Mouse (Mus musculus) lung, embryonic 15.5 days (tissue): ENCODE measurements around the gene Tjap1. TPM values are rescaled to one million over a fixed set of nuclear protein-coding genes. Genes with fewer than 3 reads are reported as not detected.

Experiments
- ATAC-seq: fragments of 200-750 bp; cut with Nextera tagmentation; 2 replicates; pipeline ENCODE4 v1.8.0; 2017; ENCODE audit warnings: moderate number of reproducible peaks, borderline replicate concordance; ENCODE audit not compliant: low FRiP score, low TSS enrichment; ENCODE audit errors: extremely low read depth
- H3K27ac ChIP-seq: fragments of 300-500 bp; sonication (generic); 2 replicates; pipeline ENCODE4 v1.5.1; 2015; ENCODE audit warnings: moderate library complexity, mild to moderate bottlenecking, inconsistent platforms
- H3K27me3 ChIP-seq: fragments of 300-500 bp; sonication (generic); 2 replicates; pipeline ENCODE4 v1.6.1; 2015; ENCODE audit warnings: inconsistent platforms
- H3K36me3 ChIP-seq: fragments of 300-500 bp; sonication (generic); 2 replicates; pipeline ENCODE4 v1.6.1; 2015; ENCODE audit warnings: inconsistent platforms
- H3K4me1 ChIP-seq: fragments of 300-500 bp; sonication (generic); 2 replicates; pipeline ENCODE4 v1.6.1; 2015; ENCODE audit warnings: inconsistent platforms
- H3K4me2 ChIP-seq: fragments of 300-500 bp; sonication (generic); 2 replicates; pipeline ENCODE4 v1.6.1; 2015; ENCODE audit warnings: inconsistent platforms, mild to moderate bottlenecking, moderate library complexity
- H3K4me3 ChIP-seq: fragments of 300-500 bp; sonication (generic); 2 replicates; pipeline ENCODE4 v1.5.1; 2015; ENCODE audit warnings: mild to moderate bottlenecking, inconsistent platforms
- H3K9ac ChIP-seq: fragments of 300-500 bp; sonication (generic); 2 replicates; pipeline ENCODE4 v1.6.1; 2015; ENCODE audit warnings: inconsistent platforms
- H3K9me3 ChIP-seq: fragments of 300-500 bp; sonication (generic); 2 replicates; pipeline ENCODE4 v1.6.1; 2016; ENCODE audit warnings: inconsistent platforms
- WGBS: fragments of 180-500 bp; shearing (Covaris S2); methylation state at CpG from one replicate; pipeline ENCODE4 v1.1.7; 2015; 5-methylcytosine and 5-hydroxymethylcytosine counted together
- polyA plus RNA-seq: library from polyadenylated mRNA; unstranded; fragments of >200 nt; fragmentation: Nextera tagmentation; extraction: Ambion mirVana; gene quantifications from 2 replicates; pipeline ENCODE4 v1.2.1, GENCODE M21; 2015

The Tjap1 gene
- 36.2 and 37.5 TPM in 2 replicates for polyA plus RNA-seq

DNA sequence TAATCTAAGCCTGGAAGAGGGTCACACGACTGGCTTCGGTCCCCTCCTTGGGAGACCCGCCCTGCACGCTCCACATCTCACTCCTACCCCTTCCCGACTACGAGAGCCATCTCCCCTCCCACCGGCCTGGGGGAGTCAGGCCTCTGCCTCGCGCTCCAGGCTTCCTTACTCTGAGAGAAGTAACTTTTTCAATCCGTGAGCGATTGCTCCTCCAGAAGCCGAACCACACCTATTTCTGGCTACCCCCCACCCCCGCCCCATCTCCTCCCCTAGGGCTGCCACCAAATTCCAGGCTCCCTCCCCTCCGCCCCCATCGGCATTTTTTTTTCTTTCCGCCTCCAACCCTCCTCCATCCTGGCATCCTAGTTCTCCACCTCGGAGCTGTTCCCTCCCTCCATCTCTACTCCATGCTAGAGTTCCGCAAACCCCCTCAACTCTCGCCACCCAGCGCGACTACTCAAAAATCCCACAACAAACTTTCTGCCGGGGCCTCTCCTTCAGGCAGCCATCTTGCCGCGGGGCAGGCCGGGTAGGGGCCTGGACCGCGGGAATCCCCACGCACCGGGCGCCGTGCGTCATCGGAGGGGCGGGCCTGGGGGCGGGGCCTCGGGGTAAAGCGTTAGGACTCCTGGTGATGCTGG, at the start of gene Tjap1:
Tjap1 (minus strand) TSS at position 544 of the 641 bp plus-strand sequence.
- Histone ChIP-seq H3K9ac (peak within 1 kb of the TSS; percentile 87), H3K4me2 (peak within 1 kb of the TSS; percentile 90), H3K4me1 (peaks cover 29% of the 10 kb centered on the region), H3K27me3 (no peaks in the 10 kb centered on the region), H3K27ac (peak within 1 kb of the TSS; percentile 95), H3K4me3 (peak within 1 kb of the TSS; percentile 82), H3K9me3 (no peaks in the 10 kb centered on the region), H3K36me3 (peaks cover 25% of the 10 kb centered on the region; the same call in 1 of the 2 replicates)
- 1% methylated on average over 37 of the region's 37 CpGs for WGBS
- peak; percentile 98 for ATAC-seq

DNA sequence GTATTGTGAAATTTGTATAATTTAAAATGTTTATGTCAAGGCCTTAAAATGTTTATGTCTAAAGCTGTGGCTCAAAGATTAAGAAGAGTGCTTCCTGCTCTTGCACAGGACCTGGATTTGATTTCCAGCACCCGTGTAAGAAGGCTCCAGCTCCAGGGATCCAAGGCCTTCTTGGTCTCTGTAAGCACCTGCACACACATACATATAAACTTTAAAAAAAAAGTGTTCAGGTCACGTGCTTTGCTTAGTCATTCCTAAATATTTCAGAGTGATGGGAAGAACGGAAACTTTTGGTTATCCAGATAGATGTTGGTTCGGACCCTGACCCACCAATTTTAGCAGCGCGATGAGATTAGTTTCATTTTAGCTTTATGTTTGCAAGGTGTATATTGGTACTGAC, 45.9 kb upstream of the Tjap1 start:
- Histone ChIP-seq H3K27me3 (no peaks in the 10 kb centered on the region), H3K4me1 (peaks cover 8% of the 10 kb centered on the region; the same call in 1 of the 2 replicates), H3K9ac (no peak overlapping the region), H3K27ac (peak overlapping the region; percentile 95), H3K4me3 (peak overlapping the region; percentile 86; the same call in 1 of the 2 replicates), H3K4me2 (peak overlapping the region; percentile 88), H3K36me3 (no peaks in the 10 kb centered on the region), H3K9me3 (no peaks in the 10 kb centered on the region)
- ATAC-seq = no peak
- 60% methylated on average over 6 of the region's 6 CpGs for WGBS

DNA sequence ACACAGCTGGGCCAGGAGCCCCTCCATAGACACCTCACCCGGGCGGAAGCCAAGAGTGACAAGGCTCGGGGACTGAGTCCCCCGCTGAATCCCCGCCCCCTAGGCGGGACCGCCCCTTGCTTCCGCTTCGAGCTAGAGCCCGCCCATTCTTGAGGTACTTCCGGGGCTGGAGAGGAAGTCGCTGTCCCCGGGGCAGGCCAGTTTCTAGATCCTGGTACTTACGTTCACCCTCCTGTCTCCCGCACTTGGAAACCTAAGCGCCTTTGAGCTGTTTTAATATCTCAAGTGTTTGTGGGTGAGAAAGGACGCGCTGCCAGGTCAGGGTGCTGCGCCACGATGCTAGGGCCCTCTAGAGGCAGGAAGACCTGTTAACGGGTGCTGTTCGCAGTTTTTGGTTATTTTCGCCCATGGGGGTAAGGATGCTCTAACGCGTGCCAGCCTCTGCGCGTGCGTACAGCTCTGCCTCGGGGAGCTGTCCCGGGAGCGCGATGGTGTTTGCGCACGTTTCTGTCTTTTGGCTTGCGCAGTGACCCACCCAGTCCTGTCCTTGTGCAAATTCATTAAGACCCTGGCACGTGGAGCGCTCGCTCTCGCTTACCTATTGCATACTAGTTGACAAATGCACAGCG, 45.2 kb upstream of the Tjap1 start, which contains the start of gene Abcc10:
Abcc10 (minus strand) TSS at position 447 of the 629 bp plus-strand sequence.
- peak; percentile 99 for ATAC-seq
- under 1% methylated on average over 40 of the region's 40 CpGs for WGBS
- H3K4me2 ChIP-seq = peak within 1 kb of the TSS; percentile 88
- H3K9me3 ChIP-seq = no peaks in the 10 kb centered on the region
- no peaks in the 10 kb centered on the region for H3K27me3 ChIP-seq
- H3K27ac ChIP-seq = peak within 1 kb of the TSS; percentile 95
- H3K9ac ChIP-seq = peak within 1 kb of the TSS; percentile 91
- peaks cover 8% of the 10 kb centered on the region; the same call in 1 of the 2 replicates for H3K4me1 ChIP-seq
- H3K4me3 ChIP-seq = peak within 1 kb of the TSS; percentile 86
- 0 out of 2 replicates have a peak, but pooled peaks cover 6% of the 10 kb centered on the region for H3K36me3 ChIP-seq

DNA sequence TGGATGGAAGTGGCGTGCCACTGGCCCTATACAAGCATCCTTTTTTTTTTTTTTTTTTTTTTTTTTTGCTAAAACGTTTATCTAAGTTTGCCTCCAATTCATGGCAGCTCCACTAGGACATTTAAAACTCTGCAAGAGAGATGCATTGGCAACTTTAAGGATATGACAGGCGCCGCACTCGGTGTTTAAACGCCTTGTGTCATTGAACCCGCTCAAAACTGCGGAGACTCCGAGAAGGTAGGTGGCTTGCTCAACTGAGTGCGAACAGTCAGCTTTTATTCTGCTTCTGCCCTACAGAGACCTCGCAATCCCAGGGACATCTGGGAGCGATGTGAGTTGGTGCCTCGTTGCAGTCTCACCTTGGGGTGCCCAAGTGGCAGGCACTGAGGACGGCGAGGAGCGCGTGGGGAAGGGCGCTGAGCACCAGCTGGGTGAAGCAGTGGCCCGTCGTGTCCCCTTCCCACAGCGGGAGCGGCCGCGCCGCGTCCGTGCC, 44.6 kb upstream of the Tjap1 start:
- no peak for ATAC-seq
- WGBS = 2% methylated on average over 27 of the region's 27 CpGs
- peak overlapping the region; percentile 91 for H3K9ac ChIP-seq

DNA sequence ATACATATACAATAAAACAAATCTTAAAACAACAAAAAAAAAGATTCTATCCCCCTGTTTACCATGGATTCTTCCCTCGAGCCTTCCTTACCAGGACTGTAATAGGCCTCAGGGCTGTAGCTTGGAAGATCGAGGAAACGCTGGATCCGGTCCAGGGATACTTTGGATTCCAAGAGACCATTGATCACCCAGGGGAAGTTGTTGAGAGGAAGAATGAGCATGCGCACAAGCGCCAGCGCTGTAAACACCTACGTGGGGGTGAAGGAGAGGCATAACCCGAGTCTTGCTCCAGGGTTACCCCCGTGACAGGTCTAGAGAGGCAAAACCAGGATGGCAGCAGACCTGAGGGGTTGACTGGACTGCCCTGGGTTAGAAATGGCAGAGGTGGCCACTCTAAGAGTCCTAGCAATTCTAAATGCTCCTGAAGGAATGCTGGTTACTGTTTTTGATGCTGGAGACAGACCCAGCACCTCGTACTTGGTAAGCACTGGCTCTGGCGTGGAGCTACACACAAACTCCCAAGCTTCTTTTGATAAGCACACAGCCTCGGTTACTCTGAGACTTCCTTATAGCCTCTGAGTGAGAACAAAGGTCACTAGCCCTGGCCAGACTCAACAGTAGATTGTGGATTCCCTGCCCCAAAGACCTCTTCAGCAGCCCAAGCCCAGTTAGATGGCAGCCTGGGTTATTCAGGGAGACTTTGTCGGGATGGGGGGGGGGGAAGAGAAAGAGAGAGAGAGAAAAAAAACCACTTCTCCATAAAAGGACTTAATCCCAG, 39.4 kb upstream of the Tjap1 start:
- peaks cover 4% of the 10 kb centered on the region; the same call in 1 of the 2 replicates for H3K4me1 ChIP-seq
- WGBS = 82% methylated on average over 14 of the region's 14 CpGs
- H3K4me2 ChIP-seq = no peak overlapping the region
- no peak overlapping the region for H3K9ac ChIP-seq
- no peak overlapping the region for H3K27ac ChIP-seq
- 0 out of 2 replicates have a peak, but pooled peaks cover 8% of the 10 kb centered on the region for H3K36me3 ChIP-seq
- H3K27me3 ChIP-seq = no peaks in the 10 kb centered on the region
- H3K4me3 ChIP-seq = no peak overlapping the region
- ATAC-seq = no peak
- no peaks in the 10 kb centered on the region for H3K9me3 ChIP-seq

More for the DNA sequence above, 44.6 kb upstream of the Tjap1 start:
- peak overlapping the region; percentile 95 for H3K27ac ChIP-seq
- H3K4me1 ChIP-seq = peaks cover 8% of the 10 kb centered on the region; the same call in 1 of the 2 replicates
- peak overlapping the region; percentile 88 for H3K4me2 ChIP-seq
- H3K9me3 ChIP-seq = no peaks in the 10 kb centered on the region
- H3K36me3 ChIP-seq = 0 out of 2 replicates have a peak, but pooled peaks cover 8% of the 10 kb centered on the region
- peak overlapping the region; percentile 86 for H3K4me3 ChIP-seq
- H3K27me3 ChIP-seq = no peaks in the 10 kb centered on the region

DNA sequence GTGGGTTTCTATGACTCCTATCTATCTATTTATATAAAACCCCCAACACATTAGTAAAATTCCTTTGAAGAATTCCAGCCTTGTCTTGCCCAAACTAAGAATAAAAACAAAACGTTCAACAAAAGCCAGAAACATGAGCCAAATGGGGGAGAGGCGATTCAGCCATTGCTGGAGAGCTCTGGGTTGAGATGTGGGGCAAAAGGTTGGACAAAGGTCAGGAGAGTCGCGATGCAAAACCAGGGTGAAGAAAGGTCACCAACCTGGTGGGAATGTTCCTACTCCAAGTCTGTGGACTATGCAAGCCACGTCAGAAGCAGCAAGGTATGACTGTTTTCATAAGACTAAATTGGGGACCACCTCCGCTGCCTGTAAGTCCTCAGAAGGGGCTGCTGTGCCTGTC, 37.7 kb upstream of the Tjap1 start:
- no peaks in the 10 kb centered on the region for H3K4me1 ChIP-seq
- no peak overlapping the region for H3K4me2 ChIP-seq
- H3K4me3 ChIP-seq = no peak overlapping the region
- H3K9me3 ChIP-seq = no peaks in the 10 kb centered on the region
- WGBS = 56% methylated on average over 6 of the region's 6 CpGs
- H3K27me3 ChIP-seq = no peaks in the 10 kb centered on the region
- ATAC-seq = no peak
- no peak overlapping the region for H3K27ac ChIP-seq
- H3K36me3 ChIP-seq = 0 out of 2 replicates have a peak, but pooled peaks cover 8% of the 10 kb centered on the region
- H3K9ac ChIP-seq = no peak overlapping the region

DNA sequence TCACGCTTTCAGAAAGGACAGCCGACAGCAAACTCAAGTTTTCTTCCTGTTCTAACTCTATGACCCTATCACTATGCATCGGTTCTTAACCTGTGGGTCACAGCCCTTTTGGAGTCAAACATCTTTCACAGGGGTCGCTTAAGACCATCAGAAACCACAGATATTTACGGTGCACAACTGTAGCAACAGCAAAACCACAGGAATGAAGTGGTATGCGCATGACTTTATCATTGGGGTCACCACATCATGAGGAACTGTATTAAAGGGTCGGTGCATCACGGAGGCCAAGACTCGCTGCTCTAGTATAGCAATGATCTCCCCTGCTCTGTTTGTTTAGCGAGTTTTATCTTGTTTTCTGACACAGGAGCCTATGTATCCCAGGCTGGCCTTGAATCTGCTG, 33.0 kb upstream of the Tjap1 start:
- no peak overlapping the region for H3K9ac ChIP-seq
- WGBS = 86% methylated on average over 10 of the region's 10 CpGs
- no peaks in the 10 kb centered on the region for H3K27me3 ChIP-seq
- H3K4me2 ChIP-seq = no peak overlapping the region
- no peak overlapping the region for H3K27ac ChIP-seq
- no peaks in the 10 kb centered on the region for H3K9me3 ChIP-seq
- H3K4me3 ChIP-seq = no peak overlapping the region
- H3K36me3 ChIP-seq = no peaks in the 10 kb centered on the region
- no peak for ATAC-seq
- H3K4me1 ChIP-seq = no peaks in the 10 kb centered on the region

DNA sequence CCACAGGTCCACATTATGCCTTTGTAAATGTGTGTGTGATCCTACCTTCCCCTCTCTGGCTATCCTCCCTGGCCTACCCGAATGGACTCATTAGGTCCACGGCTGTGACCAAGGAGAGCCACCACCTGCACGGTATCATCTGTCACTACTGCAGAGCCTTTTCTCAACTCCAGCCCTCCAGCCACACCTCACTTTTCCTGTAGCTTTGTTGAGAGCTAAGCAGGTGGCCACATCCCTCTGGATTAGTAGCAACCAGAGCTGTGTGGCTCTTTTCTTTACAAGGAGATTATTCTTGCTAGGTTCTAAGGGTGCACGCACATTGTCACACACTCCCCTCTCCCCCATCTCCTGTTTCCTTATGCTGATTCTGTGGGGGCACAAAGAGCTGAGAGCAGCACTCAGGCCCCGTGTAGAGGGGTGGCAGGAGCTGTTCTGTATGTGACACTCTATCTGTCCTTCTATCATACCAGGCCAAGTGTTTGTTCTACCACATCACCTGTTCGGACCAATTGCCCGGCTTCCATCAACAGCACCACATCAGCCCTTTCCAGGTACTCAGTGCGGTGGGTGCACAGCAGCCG, 30.4 kb upstream of the Tjap1 start:
- Histone ChIP-seq H3K36me3 (no peaks in the 10 kb centered on the region), H3K27me3 (no peaks in the 10 kb centered on the region), H3K9ac (no peak overlapping the region), H3K4me2 (no peak overlapping the region), H3K9me3 (no peaks in the 10 kb centered on the region), H3K4me1 (no peaks in the 10 kb centered on the region), H3K27ac (no peak overlapping the region), H3K4me3 (no peak overlapping the region)
- 83% methylated on average over 9 of the region's 9 CpGs for WGBS
- no peak for ATAC-seq

DNA sequence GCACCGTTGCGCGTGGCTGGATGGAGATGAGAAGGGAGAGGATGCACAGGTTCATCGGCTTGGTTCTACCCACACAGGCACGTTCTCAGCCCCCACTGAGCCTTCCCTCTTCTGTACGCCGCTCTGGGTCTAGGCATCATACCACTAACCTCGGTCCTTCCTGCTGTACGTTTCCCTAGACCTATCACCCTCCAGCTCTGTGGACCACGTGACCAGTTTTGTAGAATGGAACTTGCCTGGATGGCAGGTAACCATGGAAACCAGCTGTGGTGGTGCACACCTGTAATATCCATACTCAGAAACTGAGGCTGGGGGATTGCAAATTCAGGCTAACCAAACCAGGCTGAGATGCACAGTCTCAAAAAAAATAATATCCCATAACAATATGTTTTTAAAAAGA, 27.7 kb upstream of the Tjap1 start:
- no peak for ATAC-seq

DNA sequence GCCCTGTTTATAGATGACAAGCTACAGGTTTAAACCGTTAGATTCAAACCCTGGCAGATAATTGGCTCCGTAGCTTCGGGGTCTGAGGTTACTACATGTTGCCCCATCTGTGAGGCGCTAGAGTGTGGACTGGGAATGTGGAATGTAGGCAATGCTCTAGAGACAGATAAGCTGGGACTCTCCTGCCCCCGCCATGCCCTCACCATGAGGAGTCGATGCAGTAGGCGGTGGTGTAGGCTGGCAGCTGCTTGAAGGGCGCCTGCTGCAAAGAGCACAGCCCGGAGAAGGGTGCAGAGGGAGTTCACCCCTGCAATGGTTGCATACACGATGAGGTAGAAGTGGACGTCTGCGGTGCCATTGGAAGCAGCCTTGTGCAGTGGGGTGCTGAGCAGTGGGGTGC, 27.0 kb upstream of the Tjap1 start:
- Histone ChIP-seq H3K36me3 (no peaks in the 10 kb centered on the region), H3K27ac (no peak overlapping the region), H3K9me3 (no peaks in the 10 kb centered on the region), H3K27me3 (no peaks in the 10 kb centered on the region), H3K9ac (no peak overlapping the region), H3K4me3 (no peak overlapping the region), H3K4me1 (no peaks in the 10 kb centered on the region), H3K4me2 (no peak overlapping the region)
- no peak for ATAC-seq
- 61% methylated on average over 12 of the region's 12 CpGs for WGBS

More for the DNA sequence above, 27.7 kb upstream of the Tjap1 start:
- 79% methylated on average over 10 of the region's 10 CpGs for WGBS
- H3K4me3 ChIP-seq = no peak overlapping the region
- H3K4me1 ChIP-seq = no peaks in the 10 kb centered on the region
- H3K36me3 ChIP-seq = no peaks in the 10 kb centered on the region
- H3K27me3 ChIP-seq = no peaks in the 10 kb centered on the region
- H3K4me2 ChIP-seq = no peak overlapping the region
- H3K9me3 ChIP-seq = no peaks in the 10 kb centered on the region
- no peak overlapping the region for H3K9ac ChIP-seq
- no peak overlapping the region for H3K27ac ChIP-seq

DNA sequence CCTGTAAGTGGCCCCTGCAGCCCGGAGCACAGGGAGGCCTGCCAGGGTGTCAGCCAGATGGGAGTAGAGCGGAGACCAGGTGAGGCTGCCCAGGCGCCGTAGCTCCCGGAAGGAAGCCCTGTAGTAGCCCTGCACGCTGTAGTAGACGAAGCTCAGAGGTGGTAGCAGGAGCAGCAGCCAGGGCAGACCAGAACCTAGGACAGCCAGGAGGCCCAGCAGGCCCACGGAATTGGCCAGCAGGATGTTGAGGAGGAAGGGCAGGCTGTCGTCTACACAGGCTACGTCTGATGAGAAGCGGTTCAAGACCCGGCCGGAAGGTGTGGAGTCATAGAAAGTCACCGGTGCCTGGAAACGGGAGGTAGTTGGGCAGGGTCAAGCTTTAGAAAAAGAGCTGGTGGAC, 24.1 kb upstream of the Tjap1 start:
- no peak overlapping the region for H3K27ac ChIP-seq
- no peak overlapping the region for H3K9ac ChIP-seq
- no peaks in the 10 kb centered on the region for H3K27me3 ChIP-seq
- WGBS = 87% methylated on average over 15 of the region's 15 CpGs
- no peak overlapping the region for H3K4me3 ChIP-seq
- ATAC-seq = no peak
- H3K9me3 ChIP-seq = no peaks in the 10 kb centered on the region
- H3K4me2 ChIP-seq = no peak overlapping the region
- no peaks in the 10 kb centered on the region for H3K4me1 ChIP-seq
- H3K36me3 ChIP-seq = no peaks in the 10 kb centered on the region
